In the genomic region with DNA sequence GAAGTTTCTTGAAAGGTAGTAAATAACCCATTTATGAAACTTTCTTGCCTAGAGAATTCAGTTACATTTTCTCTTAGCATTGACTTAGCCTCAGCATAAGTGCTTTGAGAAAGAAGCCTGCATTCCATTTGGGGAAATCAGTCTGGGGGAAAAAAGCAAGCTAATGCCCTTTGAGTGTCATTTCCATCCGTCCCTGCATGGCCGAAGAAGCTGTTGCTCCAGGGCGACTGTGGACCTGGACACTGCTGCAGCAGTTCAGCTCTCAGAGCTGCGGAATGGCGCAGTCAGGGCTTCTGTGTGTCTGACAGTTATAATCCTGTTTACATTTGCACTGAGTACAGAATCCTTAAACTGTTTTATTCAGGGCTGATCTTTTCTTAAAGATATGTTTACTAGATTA, we compare ENCODE assay signal across 15 mouse cellular contexts. TPM values are rescaled to one million over a fixed set of nuclear protein-coding genes. Genes with fewer than 3 reads are reported as not detected.
DNase-seq lines count a peak whose midpoint lies in the region; ATAC-seq lines count a peak whose summit lies in the region.
"Had no signal": no experiment of that assay in that cellular context is flagged by ENCODE, and none has a peak within 500 bp of the region (broad histone marks: within the 10 kb centered on the region; RNA-seq: fewer than 3 reads in every experiment).

No protein-coding gene starts in this region.

- no peaks in the 10 kb centered on the region for H3K36me3 ChIP-seq in embryonic facial prominence, embryonic 10.5 days (replicated peaks)
- H3K36me3 ChIP-seq in intestine, embryonic 16.5 days (ENCODE audit: control insufficient read depth, insufficient read depth, low read length), result no peaks in the 10 kb centered on the region
- no peaks in the 10 kb centered on the region for H3K36me3 ChIP-seq in midbrain, embryonic 16.5 days (ENCODE audit: control insufficient read depth, insufficient read depth, low read length)
- H3K36me3 ChIP-seq: heart, embryonic 13.5 days; liver, embryonic 15.5 days had no signal

- intact Hi-C loops in heart, postnatal 14 days (cut with DNase I), result no loop called here
- intact Hi-C loops in left cerebral cortex, postnatal 14 days (cut with DNase I), result no loop called here

- 12% methylated on average over 5 of the region's 5 CpGs for WGBS in embryonic facial prominence, embryonic 10.5 days
- WGBS in intestine, embryonic 16.5 days, result 50% methylated on average over 5 of the region's 5 CpGs
- 28% methylated on average over 5 of the region's 5 CpGs for WGBS in midbrain, embryonic 16.5 days

- peaks cover 88% of the 10 kb centered on the region for H3K27me3 ChIP-seq in embryonic facial prominence, embryonic 10.5 days (replicated peaks; ENCODE audit: low read depth, poor library complexity, severe bottlenecking)
- no peaks in the 10 kb centered on the region for H3K27me3 ChIP-seq in intestine, embryonic 16.5 days (replicated peaks; ENCODE audit: control insufficient read depth, insufficient read depth, low read length)
- peaks cover 8% of the 10 kb centered on the region for H3K27me3 ChIP-seq in midbrain, embryonic 16.5 days (ENCODE audit: control insufficient read depth, insufficient read depth, low read depth, low read length)

- H3K27ac ChIP-seq in embryonic facial prominence, embryonic 10.5 days (replicated peaks), result peak overlapping the region; percentile 66
- peak overlapping the region; percentile 89 for H3K27ac ChIP-seq in intestine, embryonic 16.5 days (ENCODE audit: low read length)
- no peak overlapping the region; the same call in 1 of the 2 replicates for H3K27ac ChIP-seq in midbrain, embryonic 16.5 days (ENCODE audit: low read length)
- H3K27ac ChIP-seq: heart, embryonic 13.5 days; liver, embryonic 15.5 days; macrophage had no signal

- peaks cover 62% of the 10 kb centered on the region for H3K4me1 ChIP-seq in embryonic facial prominence, embryonic 10.5 days
- no peaks in the 10 kb centered on the region for H3K4me1 ChIP-seq in intestine, embryonic 16.5 days (ENCODE audit: control insufficient read depth, insufficient read depth, low read length)
- H3K4me1 ChIP-seq in midbrain, embryonic 16.5 days (ENCODE audit: control insufficient read depth, insufficient read depth, low read length), result peaks cover 2% of the 10 kb centered on the region; the same call in 1 of the 2 replicates

- no peaks in the 10 kb centered on the region for H3K9me3 ChIP-seq in embryonic facial prominence, embryonic 10.5 days
- H3K9me3 ChIP-seq in intestine, embryonic 16.5 days (ENCODE audit: control insufficient read depth, low read length), result no peaks in the 10 kb centered on the region
- H3K9me3 ChIP-seq in midbrain, embryonic 16.5 days (replicated peaks; ENCODE audit: control insufficient read depth, low read length, poor library complexity, severe bottlenecking), result no peaks in the 10 kb centered on the region
- H3K9me3 ChIP-seq: heart, embryonic 13.5 days; liver, embryonic 15.5 days had no signal

- ATAC-seq in intestine, embryonic 16.5 days, result no peak
- no peak for ATAC-seq in midbrain, embryonic 16.5 days

- peak overlapping the region; percentile 26; the same call in 1 of the 2 replicates for H3K4me3 ChIP-seq in embryonic facial prominence, embryonic 10.5 days
- peak overlapping the region; percentile 36 for H3K4me3 ChIP-seq in intestine, embryonic 16.5 days (ENCODE audit: low read length)
- H3K4me3 ChIP-seq in midbrain, embryonic 16.5 days (ENCODE audit: low read depth, low read length), result no peak overlapping the region
- H3K4me3 ChIP-seq: heart, embryonic 13.5 days; liver, embryonic 15.5 days had no signal

- peak; percentile 64 for DNase-seq in heart, adult 11 months
- no peak for DNase-seq in heart, postnatal 14 days
- DNase-seq in embryonic facial prominence, embryonic 10.5 days (ENCODE audit: low spot score), result peak; percentile 48
- DNase-seq in T-cell, adult 2 months (ENCODE audit: low spot score), result no peak
- DNase-seq in gastrocnemius, postnatal 25 days, result no peak
- no peak for DNase-seq in left cerebral cortex, postnatal 14 days (ENCODE audit: low spot score in 2 of 2)
- DNase-seq: adrenal gland, postnatal 10 days; cerebellum, postnatal 25 days; kidney, adult 11 months had no signal

- H3K9ac ChIP-seq in intestine, embryonic 16.5 days (ENCODE audit: low read depth, low read length), result peak overlapping the region; percentile 66
- H3K9ac ChIP-seq in midbrain, embryonic 16.5 days (ENCODE audit: low read depth, low read length), result no peak overlapping the region
- H3K9ac ChIP-seq: heart, embryonic 13.5 days; liver, embryonic 15.5 days had no signal

- peak overlapping the region; percentile 54 for H3K4me2 ChIP-seq in intestine, embryonic 16.5 days (ENCODE audit: low read depth, low read length)
- H3K4me2 ChIP-seq in midbrain, embryonic 16.5 days (ENCODE audit: low read length), result 0 out of 2 replicates have a peak overlapping the region, but pooled peaks have one; percentile 3
- H3K4me2 ChIP-seq: heart, embryonic 13.5 days; liver, embryonic 15.5 days had no signal

RNA-seq across cellular contexts. Expression of gene Mab21l2, which starts 3.7 kb away (rescaled TPM):
- under 1 TPM; 0.12 to 0.14 TPM for total RNA-seq in heart, postnatal 14 days (2021)
- 116 and 134 TPM in 2 replicates for polyA plus RNA-seq in embryonic facial prominence, embryonic 10.5 days (2016; fragmentation: Nextera tagmentation; extraction: Ambion mirVana)
- polyA plus RNA-seq in intestine, embryonic 16.5 days (2015; fragmentation: Nextera tagmentation; extraction: Ambion mirVana), result 96.7 and 107 TPM in 2 replicates
- polyA plus RNA-seq in midbrain, embryonic 16.5 days (2015; fragmentation: Nextera tagmentation; extraction: Ambion mirVana), result 53.9 and 67.8 TPM in 2 replicates
- total RNA-seq in gastrocnemius, postnatal 25 days (2021), result under 1 TPM; 0.20 to 0.86 TPM
- total RNA-seq in left cerebral cortex, postnatal 14 days (2021), result under 1 TPM in 1 of 2 experiments, not detected in 1; 0.13 TPM
- polyA plus RNA-seq: macrophage; spleen, adult 2 months had no signal

Comparison
In these comparisons a context has a peak if more than half of its experiments do, and no peak if none do; other contexts are left out.
1. DNase-seq: peak in heart, adult 11 months (single experiment) and embryonic facial prominence, embryonic 10.5 days (single experiment); none in heart, postnatal 14 days (0 of 2), T-cell, adult 2 months (single experiment), gastrocnemius, postnatal 25 days (single experiment) and left cerebral cortex, postnatal 14 days (0 of 2).